Comparison of ENCODE assay signal across 8 mouse cellular contexts in the genomic region with DNA sequence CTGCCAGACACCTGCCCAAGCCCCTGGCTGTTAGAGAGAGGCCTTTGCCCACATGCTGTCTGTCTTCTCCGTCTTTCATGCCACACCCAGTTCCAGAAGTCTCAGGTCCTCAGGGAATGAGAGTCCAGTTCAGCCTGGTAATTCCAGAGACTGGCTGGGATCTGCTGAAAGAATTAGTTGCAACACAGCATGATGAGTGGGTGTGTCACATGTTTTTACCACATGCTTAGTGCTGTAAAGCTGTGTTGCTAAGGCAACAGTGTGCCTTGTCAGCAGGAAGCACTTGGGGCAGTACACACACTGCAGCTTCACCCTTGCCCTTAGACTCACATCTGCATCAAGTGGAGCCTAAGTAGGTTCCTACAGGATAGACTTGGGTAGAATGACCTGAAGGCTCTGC. TPM values are rescaled to one million over a fixed set of nuclear protein-coding genes. Genes with fewer than 3 reads are reported as not detected.
DNase-seq lines count a peak whose midpoint lies in the region; ATAC-seq lines count a peak whose summit lies in the region.

No protein-coding gene starts in this region.

- DNase-seq in adrenal gland, adult 2 months: peak; percentile 18
- no peak for DNase-seq in adrenal gland, adult 18-20 months (ENCODE audit: low spot score in 2 of 2)
- peak; percentile 30 for DNase-seq in urinary bladder, postnatal 14 days (ENCODE audit: low spot score)
- DNase-seq in urinary bladder, adult 2 months (ENCODE audit: low spot score): no peak
- peak; percentile 29 to 70 for DNase-seq in layer of hippocampus, postnatal 14 days (ENCODE audit: low spot score in 2 of 2)
- DNase-seq in cerebellum, adult 18-20 months: no peak
- DNase-seq in cerebellum, adult 9-10 months: no peak

- ATAC-seq in neutrophil, adult 5-6 weeks (ENCODE audit: extremely low read depth, insufficient number of reproducible peaks, low FRiP score, poor library complexity, severe bottlenecking): peak; percentile 85

RNA-seq across cellular contexts. Expression of a gene that starts 40.1 kb away (rescaled TPM):
- total RNA-seq in adrenal gland, adult 2 months (2021): 10 to 100 TPM; 14.0 to 44.3 TPM
- polyA plus RNA-seq in adrenal gland, adult 2 months (2012; rRNA removed): 33.2 and 42.1 TPM in 2 replicates
- 10 to 100 TPM; 13.4 to 48.5 TPM for total RNA-seq in adrenal gland, adult 18-20 months (2021)
- 39.0 and 46.7 TPM in 2 replicates for polyA plus RNA-seq in urinary bladder, adult 2 months (2012; rRNA removed)
- total RNA-seq in layer of hippocampus, postnatal 14 days (2021): 10 to 100 TPM; 10.2 to 10.4 TPM
- 62.1 and 76.2 TPM in 2 replicates for total RNA-seq in neutrophil, adult 5-6 weeks (2017)

Comparison
In these comparisons a context has a peak if more than half of its experiments do, and no peak if none do; other contexts are left out.
1. DNase-seq: peak in adrenal gland, adult 2 months (single experiment), urinary bladder, postnatal 14 days (single experiment) and layer of hippocampus, postnatal 14 days (2 of 2); none in adrenal gland, adult 18-20 months (0 of 2), urinary bladder, adult 2 months (single experiment), cerebellum, adult 18-20 months (0 of 2) and cerebellum, adult 9-10 months (single experiment).